Mouse (Mus musculus) G1E-ER4 (cell line): ENCODE results near the gene Gm6685. TPM values are rescaled to one million over a fixed set of nuclear protein-coding genes. Genes with fewer than 3 reads are reported as not detected.
"Not testable (repeated sequence)": the region's sequence is repeated elsewhere in the genome, so short reads cannot be mapped to it uniquely, and the experiment has no call there.

ENCODE experiments used
- GATA1 ChIP-seq: IDR thresholded peaks from one replicate; pipeline ENCODE4 v1.8.0; 2012; ENCODE audit warnings: low read length, inconsistent platforms
- polyA plus RNA-seq: library from polyadenylated mRNA; stranded (reverse); fragments of >175 nt; gene quantifications from 2 replicates; pipeline ENCODE4 v1.2.3, GENCODE M21; 2012

Gene Gm6685
- polyA plus RNA-seq: 6.3 and 7.3 TPM in 2 replicates

GRCm38 (mm10) chr11:28339224-28340150 is at the start of gene Gm6685:
TSS of gene Gm6685 (minus strand) at chr11:28339867.
- not testable (repeated sequence) for TF ChIP-seq GATA1

DNA sequence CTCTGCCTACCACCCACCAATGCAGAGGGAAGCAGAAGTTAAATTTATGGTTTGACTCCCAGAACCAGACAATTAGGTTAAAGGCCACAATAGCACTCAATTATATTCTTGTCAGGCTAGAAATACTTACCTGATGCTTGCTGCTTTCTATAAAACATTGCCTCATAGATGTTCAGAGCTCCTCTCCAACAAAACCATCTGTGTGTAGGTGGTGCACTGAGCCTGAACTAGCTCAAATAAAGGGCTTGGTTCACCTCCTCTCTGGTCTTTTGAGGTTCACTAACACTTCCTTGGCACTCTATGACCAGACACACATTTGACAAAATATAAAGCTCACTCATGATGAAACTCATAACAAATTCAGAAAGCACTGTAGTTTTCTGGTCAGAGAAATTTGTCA is 36.2 kb upstream of the Gm6685 start:
- TF ChIP-seq GATA1: no peak

DNA sequence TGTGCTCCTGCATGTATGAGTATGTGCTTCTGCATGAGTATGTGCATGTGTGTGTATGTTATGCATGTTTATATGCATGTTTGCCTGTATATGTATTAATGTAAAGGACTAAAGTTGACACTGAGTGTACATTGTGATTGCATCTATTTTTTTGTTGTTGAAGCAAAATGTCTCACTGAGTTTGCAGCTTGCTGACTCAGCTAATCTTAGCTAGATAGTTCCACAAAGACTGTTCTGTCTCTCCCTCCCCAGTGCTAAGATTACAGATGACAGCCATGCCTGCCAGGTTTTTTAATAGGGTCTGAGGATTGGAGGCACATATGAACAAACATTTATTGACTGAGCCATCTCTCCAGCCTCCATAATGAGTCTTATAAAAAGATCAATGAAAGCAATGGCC is 35.0 kb upstream of the Gm6685 start:
- TF ChIP-seq GATA1: no peak

- TF ChIP-seq GATA1: no peak
Observed at GRCm38 (mm10) chr11:28365929-28366244, 26.2 kb upstream of the Gm6685 start.

GRCm38 (mm10) chr11:28365209-28365928 is 25.7 kb upstream of the Gm6685 start:
- TF ChIP-seq GATA1: no peak

GRCm38 (mm10) chr11:28343465-28343864 is 3.8 kb upstream of the Gm6685 start:
- no peak for TF ChIP-seq GATA1

GRCm38 (mm10) chr11:28341887-28342286 is 2.2 kb upstream of the Gm6685 start:
- no peak for TF ChIP-seq GATA1

- no peak for TF ChIP-seq GATA1
Observed at GRCm38 (mm10) chr11:28327878-28328277, 11.8 kb downstream of the Gm6685 start.

DNA sequence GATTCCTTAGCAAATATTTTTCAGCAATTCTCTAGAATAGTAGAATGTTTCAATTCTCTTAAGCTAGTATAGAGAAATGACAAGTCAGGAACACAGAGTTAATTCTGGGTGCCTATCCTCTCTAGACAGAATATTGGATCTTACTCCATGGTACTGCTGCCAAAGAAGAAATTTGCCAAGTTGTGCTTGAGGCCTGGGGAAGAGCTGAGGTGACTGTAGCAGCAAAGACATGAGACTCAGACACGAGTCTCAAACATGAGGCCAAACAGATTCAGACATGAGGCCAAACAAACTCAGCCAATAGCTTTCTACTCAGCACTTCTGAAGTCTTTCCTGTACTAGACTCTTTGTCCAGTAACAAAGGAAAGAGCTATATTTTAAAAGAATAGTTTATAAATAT is 26.3 kb downstream of the Gm6685 start:
- no peak for TF ChIP-seq GATA1

DNA sequence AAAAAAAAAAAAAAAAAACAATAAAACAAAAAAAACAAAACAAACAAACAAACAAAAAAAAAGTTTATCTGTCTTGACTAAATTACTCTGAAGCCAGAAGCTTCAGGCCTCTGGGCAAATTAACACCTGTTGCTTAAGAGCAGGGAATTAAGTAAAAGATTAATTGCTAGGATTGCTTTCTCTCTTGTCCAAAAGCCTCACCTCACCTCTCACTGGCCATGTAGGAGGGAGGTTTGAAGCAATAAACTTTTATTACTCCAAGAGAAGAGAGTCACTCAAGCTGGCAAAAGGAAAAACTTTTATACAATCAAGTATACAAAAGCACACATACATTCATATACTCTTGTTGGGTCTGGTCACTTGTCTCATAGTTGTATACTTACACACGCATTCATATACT is 31.9 kb downstream of the Gm6685 start:
- no peak for TF ChIP-seq GATA1

- TF ChIP-seq GATA1: no peak
Observed at GRCm38 (mm10) chr11:28290440-28290839, 49.2 kb downstream of the Gm6685 start.

Other genes starting within 250 kb of the Gm6685 start
- not detected in 2 replicates for gene Ccdc85a, start 244.5 kb upstream of the Gm6685 start, polyA plus RNA-seq